Mouse (Mus musculus) heart, embryonic 11.5 days (tissue): ENCODE measurements around the gene Uba7. TPM values are rescaled to one million over a fixed set of nuclear protein-coding genes. Genes with fewer than 3 reads are reported as not detected.

Source experiments
- ATAC-seq: fragments of 200-750 bp; cut with Nextera tagmentation; replicated peaks from 2 replicates; pipeline ENCODE4 v1.8.0; 2017; ENCODE audit warnings: moderate library complexity; ENCODE audit not compliant: insufficient number of reproducible peaks, low FRiP score, low TSS enrichment
- H3K27ac ChIP-seq: fragments of 300-500 bp; sonication (generic); 2 replicates; pipeline ENCODE4 v1.5.1; 2014; ENCODE audit warnings: mild to moderate bottlenecking, low read depth, low read length
- H3K27me3 ChIP-seq: fragments of 300-500 bp; sonication (generic); 2 replicates; pipeline ENCODE4 v1.6.1; 2014; ENCODE audit warnings: mild to moderate bottlenecking, low read length, mixed read lengths; ENCODE audit not compliant: control insufficient read depth, insufficient read depth
- H3K36me3 ChIP-seq: fragments of 300-500 bp; sonication (generic); 2 replicates; pipeline ENCODE4 v1.6.1; 2014; ENCODE audit warnings: mild to moderate bottlenecking, low read length, moderate library complexity, mixed read lengths; ENCODE audit not compliant: control insufficient read depth, insufficient read depth
- H3K4me1 ChIP-seq: fragments of 300-500 bp; sonication (generic); 2 replicates; pipeline ENCODE4 v1.6.1; 2014; ENCODE audit warnings: low read length; ENCODE audit not compliant: control insufficient read depth, insufficient read depth
- H3K4me2 ChIP-seq: fragments of 300-500 bp; sonication (generic); 2 replicates; pipeline ENCODE4 v1.6.1; 2014; ENCODE audit warnings: mild to moderate bottlenecking, moderate library complexity
- H3K4me3 ChIP-seq: fragments of 300-500 bp; sonication (generic); 2 replicates; pipeline ENCODE4 v1.5.1; 2014; ENCODE audit warnings: low read depth, low read length
- H3K9ac ChIP-seq: fragments of 300-500 bp; sonication (generic); 2 replicates; pipeline ENCODE4 v1.6.1; 2014; ENCODE audit warnings: mild to moderate bottlenecking, low read depth, low read length, moderate library complexity
- H3K9me3 ChIP-seq: fragments of 300-500 bp; sonication (generic); replicated peaks from 2 replicates; pipeline ENCODE4 v1.6.1; 2016; ENCODE audit warnings: low read length; ENCODE audit not compliant: control insufficient read depth
- WGBS: fragments of 180-500 bp; shearing (Covaris S2); extraction: QIAGEN DNeasy Blood & Tissue Kit; methylation state at CpG from one replicate; pipeline ENCODE4 v1.1.7; 2014; ENCODE audit not compliant: insufficient replicate concordance; 5-methylcytosine and 5-hydroxymethylcytosine counted together
- polyA plus RNA-seq: library from polyadenylated mRNA; unstranded; fragments of >200 nt; fragmentation: Nextera tagmentation; extraction: Ambion mirVana; gene quantifications from 2 replicates; pipeline ENCODE4 v1.2.1, GENCODE M21; 2014

The Uba7 gene
- polyA plus RNA-seq, 1 experiment from 2014 or later = 43.9 TPM

DNA sequence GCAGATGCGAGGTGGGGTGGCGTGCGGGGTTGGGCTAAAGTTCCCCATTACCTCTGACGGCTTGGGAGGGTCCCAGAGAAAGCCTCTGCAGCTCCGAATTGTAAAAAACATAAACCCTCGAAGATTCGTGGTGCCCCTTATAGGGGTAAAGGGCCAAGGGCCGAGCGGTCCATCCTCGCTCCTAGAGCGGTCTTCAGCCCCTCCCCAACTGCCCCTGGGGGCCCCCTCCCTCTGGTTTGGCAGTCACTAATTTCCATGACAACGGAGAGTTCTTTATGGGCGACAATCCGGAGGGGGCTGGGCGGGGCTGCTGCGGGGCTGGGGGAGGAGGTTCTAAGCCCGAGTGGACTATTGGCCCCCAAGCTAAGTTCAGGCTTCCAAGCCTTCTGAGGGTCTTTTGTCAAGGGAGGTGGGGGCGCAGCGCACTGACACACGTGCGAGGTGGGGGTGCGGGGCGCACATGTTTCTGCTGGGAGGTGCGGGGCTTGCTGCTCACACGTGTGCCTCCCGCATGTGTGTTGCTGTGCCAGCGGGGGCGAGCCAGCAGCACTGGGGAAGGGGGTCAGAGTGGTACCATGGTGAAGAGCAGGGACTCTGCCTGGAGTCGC lies 39.0 kb upstream of the Uba7 start:
- Histone ChIP-seq H3K27ac (no peak overlapping the region), H3K4me1 (peaks cover 12% of the 10 kb centered on the region), H3K4me3 (peak overlapping the region; percentile 53), H3K9me3 (no peaks in the 10 kb centered on the region), H3K36me3 (no peaks in the 10 kb centered on the region), H3K27me3 (peaks cover 53% of the 10 kb centered on the region), H3K9ac (peak overlapping the region; percentile 56), H3K4me2 (peak overlapping the region; percentile 91)
- WGBS = 3% methylated on average over 29 of the region's 29 CpGs
- ATAC-seq = no peak

DNA sequence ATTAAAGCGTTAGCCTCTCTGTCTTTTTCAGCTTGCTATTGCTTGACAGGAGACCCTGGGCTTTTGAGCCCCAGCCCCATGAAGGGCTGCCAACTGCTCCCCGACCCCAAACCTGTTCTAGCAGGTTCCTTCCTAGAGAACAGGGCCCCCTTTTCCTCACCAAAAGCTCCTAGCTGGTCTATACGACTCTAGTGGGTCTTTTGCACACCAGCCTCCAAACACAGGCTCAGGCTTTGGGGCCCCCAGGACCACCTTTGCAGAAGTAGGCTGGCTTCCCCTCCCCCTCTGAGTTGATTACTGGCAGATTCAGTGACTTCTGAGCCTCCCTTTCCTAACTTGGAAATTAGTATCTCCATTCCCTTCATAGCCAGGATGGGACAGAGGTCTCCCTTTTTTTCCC lies 38.5 kb upstream of the Uba7 start:
- 16% methylated on average over 3 of the region's 3 CpGs for WGBS
- H3K9me3 ChIP-seq = no peaks in the 10 kb centered on the region
- H3K27ac ChIP-seq = no peak overlapping the region
- peaks cover 12% of the 10 kb centered on the region for H3K4me1 ChIP-seq
- no peaks in the 10 kb centered on the region for H3K36me3 ChIP-seq
- H3K9ac ChIP-seq = no peak overlapping the region
- no peak overlapping the region for H3K4me3 ChIP-seq
- H3K4me2 ChIP-seq = no peak overlapping the region; the same call in 1 of the 2 replicates
- peaks cover 53% of the 10 kb centered on the region for H3K27me3 ChIP-seq
- no peak for ATAC-seq

DNA sequence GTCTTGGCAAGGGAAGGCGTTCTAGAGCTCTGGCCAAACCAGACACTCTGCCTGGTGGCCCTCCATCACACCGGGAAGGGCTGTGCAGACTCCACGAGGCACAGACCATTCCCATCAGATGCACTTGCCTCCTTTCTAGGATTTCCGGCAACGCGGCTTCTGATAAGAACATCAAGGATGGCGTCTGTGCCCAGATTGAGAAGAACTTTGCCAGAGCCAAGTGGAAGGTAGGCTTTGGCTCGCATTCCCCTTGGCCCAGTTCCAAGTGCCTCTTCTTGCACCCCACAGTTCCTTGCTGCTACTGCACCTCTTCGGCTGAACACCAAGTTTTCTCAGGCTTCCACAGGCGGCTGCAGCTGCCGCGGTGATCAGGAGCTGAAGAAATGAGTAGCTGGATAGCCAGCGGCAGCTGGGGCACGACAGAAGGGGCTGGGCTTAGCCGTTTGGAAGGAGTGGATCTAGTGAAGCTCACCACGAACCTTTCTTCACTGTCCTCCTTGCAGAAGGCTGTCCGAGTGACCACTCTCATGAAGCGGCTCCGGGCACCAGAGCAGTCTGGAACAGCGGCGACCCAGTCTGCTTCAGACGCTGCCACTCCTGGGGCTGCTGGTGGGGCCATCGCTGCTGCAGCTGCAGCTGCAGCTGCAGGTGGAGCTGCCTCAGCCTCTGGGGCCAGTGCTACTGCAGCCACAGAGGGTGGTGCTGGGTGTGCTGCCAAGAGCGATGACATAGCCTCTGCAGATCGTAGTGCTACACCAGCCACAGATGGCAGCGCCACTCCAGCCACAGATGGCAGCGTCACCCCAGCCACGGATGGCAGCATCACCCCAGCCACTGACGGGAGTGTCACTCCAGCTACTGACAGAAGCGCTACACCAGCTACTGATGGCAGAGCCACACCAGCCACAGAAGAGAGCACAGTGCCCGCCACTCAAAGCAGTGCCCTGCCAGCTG lies 27.8 kb upstream of the Uba7 start:
- Histone ChIP-seq H3K27me3 (no peaks in the 10 kb centered on the region), H3K4me3 (no peak overlapping the region), H3K9ac (no peak overlapping the region), H3K4me2 (no peak overlapping the region), H3K36me3 (no peaks in the 10 kb centered on the region), H3K4me1 (peaks cover 7% of the 10 kb centered on the region), H3K27ac (no peak overlapping the region), H3K9me3 (no peaks in the 10 kb centered on the region)
- ATAC-seq = no peak
- 86% methylated on average over 31 of the region's 31 CpGs for WGBS

DNA sequence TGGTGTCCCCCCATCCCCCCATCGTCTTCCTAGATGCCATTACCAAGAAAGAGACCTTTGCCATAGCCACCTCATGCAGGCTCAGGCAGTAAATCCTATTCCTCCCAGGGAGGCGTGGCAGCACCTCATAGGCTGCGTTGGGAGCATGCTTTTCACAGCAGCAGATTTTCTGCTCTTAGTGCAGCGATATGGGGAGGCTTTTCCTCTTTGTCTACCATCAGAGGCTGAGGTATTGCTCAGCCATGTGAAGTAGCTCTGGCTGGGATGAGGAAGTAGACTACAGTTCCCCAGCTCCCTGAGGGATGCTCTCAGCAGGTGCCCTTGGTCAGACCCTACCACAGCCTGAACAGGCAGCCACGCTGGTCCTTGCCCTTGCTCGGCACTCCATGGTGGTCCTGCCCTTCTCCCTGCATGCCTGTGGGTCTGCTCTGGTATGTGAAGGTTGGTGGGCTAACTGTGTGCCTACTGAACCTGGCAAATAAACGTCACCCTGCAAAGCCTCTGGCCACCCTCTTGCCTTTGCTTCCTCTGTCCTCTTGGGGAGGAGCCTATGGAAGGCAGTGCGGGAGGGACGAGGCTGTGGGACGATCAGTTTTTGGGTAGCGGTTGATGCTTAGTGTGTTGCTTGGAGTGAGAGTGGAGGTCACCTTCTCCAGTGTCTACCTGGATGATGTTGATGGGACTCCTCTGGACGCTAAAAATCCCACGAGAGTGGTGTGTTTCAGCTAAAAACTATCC lies 26.0 kb upstream of the Uba7 start:
- ATAC-seq = no peak
- no peak overlapping the region for H3K27ac ChIP-seq
- no peak overlapping the region for H3K4me2 ChIP-seq
- no peak overlapping the region for H3K4me3 ChIP-seq
- H3K36me3 ChIP-seq = no peaks in the 10 kb centered on the region
- no peaks in the 10 kb centered on the region for H3K9me3 ChIP-seq
- H3K9ac ChIP-seq = no peak overlapping the region
- H3K4me1 ChIP-seq = peaks cover 7% of the 10 kb centered on the region
- no peaks in the 10 kb centered on the region for H3K27me3 ChIP-seq
- WGBS = 77% methylated on average over 13 of the region's 13 CpGs

DNA sequence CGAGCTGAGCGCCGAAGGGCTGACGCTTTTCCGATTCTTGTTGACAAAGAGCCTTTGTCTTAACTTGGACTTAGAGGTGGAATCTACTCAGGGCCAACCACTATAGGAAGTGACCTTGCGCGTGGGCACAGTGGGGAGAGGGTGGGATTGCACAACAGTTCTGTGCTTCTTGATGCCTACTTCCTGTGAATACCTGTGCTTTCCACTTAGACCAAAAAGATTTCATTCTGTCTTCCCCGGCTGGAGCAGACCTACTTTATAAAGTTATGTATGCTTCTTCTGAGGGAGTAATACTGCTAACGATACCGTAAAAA lies 25.4 kb upstream of the Uba7 start, which contains the start of gene Traip:
TSS of gene Traip (plus strand) at position 215 of the 314 bp plus-strand sequence.
- Histone ChIP-seq H3K36me3 (no peaks in the 10 kb centered on the region), H3K4me2 (peak within 1 kb of the TSS; percentile 78), H3K27ac (peak within 1 kb of the TSS; percentile 62; the same call in 1 of the 2 replicates), H3K9ac (peak within 1 kb of the TSS; percentile 75), H3K4me3 (peak within 1 kb of the TSS; percentile 59), H3K9me3 (no peaks in the 10 kb centered on the region), H3K4me1 (peaks cover 7% of the 10 kb centered on the region), H3K27me3 (no peaks in the 10 kb centered on the region)
- WGBS = 91% methylated on average over 10 of the region's 10 CpGs
- no peak for ATAC-seq

DNA sequence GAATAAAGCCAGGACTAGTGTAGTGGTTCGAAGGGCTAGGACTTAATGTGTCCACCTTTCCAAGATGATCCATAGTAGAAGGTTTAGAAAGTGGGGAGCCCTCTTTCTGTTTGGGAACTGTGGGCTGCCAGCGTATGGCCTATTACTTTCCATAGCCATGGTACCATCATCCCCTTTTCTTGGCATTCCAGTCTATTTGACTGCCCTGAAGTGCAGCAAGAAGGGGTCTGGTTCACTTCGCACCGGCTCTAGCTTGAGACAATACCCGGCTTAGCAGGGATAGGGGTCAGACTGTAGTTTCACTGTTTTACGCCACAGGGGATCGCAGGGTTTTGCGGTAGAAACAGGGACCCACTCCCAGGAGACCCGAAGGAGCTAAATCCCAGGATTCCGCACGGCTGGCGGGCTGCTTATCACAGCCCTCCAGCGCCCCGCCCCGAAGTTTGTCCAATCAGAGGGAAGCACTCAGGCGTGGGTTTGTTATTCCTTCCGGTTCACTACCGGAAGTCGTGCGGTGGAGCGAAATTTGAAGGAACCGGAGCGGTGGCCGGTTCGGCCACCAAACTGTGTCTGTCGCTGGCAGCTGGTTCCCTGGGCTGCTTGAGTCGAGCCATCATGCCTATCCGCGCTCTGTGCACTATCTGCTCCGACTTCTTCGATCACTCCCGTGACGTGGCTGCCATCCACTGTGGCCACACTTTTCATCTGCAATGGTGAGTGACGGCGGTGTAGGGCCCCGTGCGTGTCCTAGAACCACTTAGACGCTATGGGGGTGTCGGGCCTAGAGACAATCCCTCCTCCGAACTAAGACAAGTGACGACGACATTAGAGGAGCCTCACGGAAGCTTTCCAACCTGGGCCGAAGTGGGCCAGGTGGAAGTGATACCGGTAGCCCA lies 24.6 kb upstream of the Uba7 start:
- Histone ChIP-seq H3K4me3 (peak overlapping the region; percentile 59), H3K27ac (peak overlapping the region; percentile 62; the same call in 1 of the 2 replicates), H3K36me3 (no peaks in the 10 kb centered on the region), H3K27me3 (no peaks in the 10 kb centered on the region), H3K9me3 (no peaks in the 10 kb centered on the region), H3K9ac (peak overlapping the region; percentile 75), H3K4me2 (peak overlapping the region; percentile 78), H3K4me1 (peaks cover 9% of the 10 kb centered on the region)
- peak; percentile 81 for ATAC-seq
- WGBS = 17% methylated on average over 45 of the region's 45 CpGs

DNA sequence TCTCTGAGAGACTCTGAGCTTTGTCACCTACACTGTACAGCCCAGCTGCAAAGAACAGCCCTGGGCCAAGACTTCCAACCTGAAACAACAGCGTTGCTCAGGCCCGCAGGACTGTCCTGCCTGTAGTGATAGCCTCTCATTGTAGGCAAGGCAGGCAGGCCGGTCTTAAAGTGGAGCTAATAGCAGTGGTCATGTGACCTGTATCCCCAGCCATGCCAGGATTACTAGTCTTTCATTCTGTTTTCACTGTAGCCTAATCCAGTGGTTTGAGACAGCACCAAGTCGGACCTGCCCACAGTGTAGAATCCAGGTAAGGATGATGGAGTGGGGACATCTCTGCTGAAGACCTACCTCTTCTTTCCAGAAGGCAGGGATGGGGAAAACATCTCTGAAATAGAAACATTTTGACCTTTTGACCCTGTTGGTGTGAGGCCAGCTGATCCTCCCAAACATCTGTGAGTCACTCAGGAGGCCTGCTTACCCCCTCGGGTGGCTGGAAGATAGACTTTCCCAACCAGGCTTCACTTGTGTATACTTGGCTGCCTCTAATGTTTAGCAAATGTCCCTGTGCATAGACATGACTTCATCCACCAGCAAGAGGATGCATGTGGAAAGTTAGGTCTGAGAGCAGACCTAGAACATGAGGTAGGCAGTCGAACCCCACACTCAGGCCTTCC lies 19.6 kb upstream of the Uba7 start:
- no peak overlapping the region for H3K27ac ChIP-seq
- WGBS = 65% methylated on average over 6 of the region's 6 CpGs
- no peak for ATAC-seq
- H3K9me3 ChIP-seq = no peaks in the 10 kb centered on the region
- no peak overlapping the region for H3K4me3 ChIP-seq
- H3K4me2 ChIP-seq = no peak overlapping the region
- H3K27me3 ChIP-seq = no peaks in the 10 kb centered on the region
- H3K36me3 ChIP-seq = peaks cover 17% of the 10 kb centered on the region; the same call in 1 of the 2 replicates
- peaks cover 9% of the 10 kb centered on the region for H3K4me1 ChIP-seq
- H3K9ac ChIP-seq = no peak overlapping the region
